ENCODE assay signal across 8 mouse cellular contexts in genomic region chr16:55933681-55934343, GRCm38 (mm10). TPM values are rescaled to one million over a fixed set of nuclear protein-coding genes. Genes with fewer than 3 reads are reported as not detected.
A peak's percentile ranks its signal among the peaks of the same experiment; 100 is the strongest.
DNase-seq lines count a peak whose midpoint lies in the region; ATAC-seq and TF ChIP-seq lines count a peak whose summit lies in the region.

No protein-coding gene starts in this region.

- 1% methylated on average over 32 of the region's 32 CpGs for WGBS in embryonic facial prominence, embryonic 14.5 days
- under 1% methylated on average over 32 of the region's 32 CpGs for WGBS in heart, embryonic 15.5 days
- under 1% methylated on average over 32 of the region's 32 CpGs for WGBS in lung, embryonic 14.5 days

- no peaks in the 10 kb centered on the region for H3K27me3 ChIP-seq in embryonic facial prominence, embryonic 14.5 days (replicated peaks; ENCODE audit: control insufficient read depth, insufficient read depth, low read length)
- no peaks in the 10 kb centered on the region for H3K27me3 ChIP-seq in heart, embryonic 15.5 days
- no peaks in the 10 kb centered on the region for H3K27me3 ChIP-seq in lung, embryonic 14.5 days (ENCODE audit: insufficient read depth, low read length)

- peak overlapping the region; percentile 53; the same call in 1 of the 2 replicates for H3K27ac ChIP-seq in embryonic facial prominence, embryonic 14.5 days (replicated peaks; ENCODE audit: low read depth, low read length)
- H3K27ac ChIP-seq in heart, embryonic 15.5 days, result peak overlapping the region; percentile 68
- H3K27ac ChIP-seq in lung, embryonic 14.5 days (ENCODE audit: low read depth), result no peak overlapping the region

- no peaks in the 10 kb centered on the region for H3K4me1 ChIP-seq in embryonic facial prominence, embryonic 14.5 days (ENCODE audit: control insufficient read depth, insufficient read depth, low read length)
- no peaks in the 10 kb centered on the region for H3K4me1 ChIP-seq in heart, embryonic 15.5 days (replicated peaks)
- H3K4me1 ChIP-seq in lung, embryonic 14.5 days (ENCODE audit: insufficient read depth), result no peaks in the 10 kb centered on the region

- H3K4me3 ChIP-seq in embryonic facial prominence, embryonic 14.5 days (ENCODE audit: low read depth, low read length), result peak overlapping the region; percentile 59
- peak overlapping the region; percentile 79 for H3K4me3 ChIP-seq in heart, embryonic 15.5 days
- peak overlapping the region; percentile 63 for H3K4me3 ChIP-seq in lung, embryonic 14.5 days (ENCODE audit: low read depth, low read length)

- H3K36me3 ChIP-seq in embryonic facial prominence, embryonic 14.5 days (ENCODE audit: control insufficient read depth, insufficient read depth, low read length), result peaks cover 5% of the 10 kb centered on the region; the same call in 1 of the 2 replicates
- H3K36me3 ChIP-seq in heart, embryonic 15.5 days, result no peaks in the 10 kb centered on the region
- 0 out of 2 replicates have a peak, but pooled peaks cover 7% of the 10 kb centered on the region for H3K36me3 ChIP-seq in lung, embryonic 14.5 days (ENCODE audit: insufficient read depth)

- no peaks in the 10 kb centered on the region for H3K9me3 ChIP-seq in embryonic facial prominence, embryonic 14.5 days (ENCODE audit: control insufficient read depth, low read length)
- H3K9me3 ChIP-seq in heart, embryonic 15.5 days (replicated peaks), result no peaks in the 10 kb centered on the region
- no peaks in the 10 kb centered on the region for H3K9me3 ChIP-seq in lung, embryonic 14.5 days (ENCODE audit: low read depth, low read length)

- TF ChIP-seq CTCF in lung, embryonic 14.5 days (IDR thresholded peaks at IDR 0.05; ENCODE audit: low read depth), result peak; percentile 10; the same call in 1 of the 2 replicates

- peak overlapping the region; percentile 76 for H3K4me2 ChIP-seq in embryonic facial prominence, embryonic 14.5 days (ENCODE audit: low read depth, low read length)
- peak overlapping the region; percentile 77 for H3K4me2 ChIP-seq in heart, embryonic 15.5 days
- peak overlapping the region; percentile 73 for H3K4me2 ChIP-seq in lung, embryonic 14.5 days

- H3K9ac ChIP-seq in embryonic facial prominence, embryonic 14.5 days (ENCODE audit: low read depth, low read length), result peak overlapping the region; percentile 73
- peak overlapping the region; percentile 63 for H3K9ac ChIP-seq in heart, embryonic 15.5 days
- H3K9ac ChIP-seq in lung, embryonic 14.5 days, result peak overlapping the region; percentile 65

- peak; percentile 73 for DNase-seq in CD4-positive, CD25-positive, alpha-beta regulatory T cell, adult 2 months (ENCODE audit: low read depth, low spot score)
- peak; percentile 28 for DNase-seq in adipocyte (ENCODE audit: low spot score)
- DNase-seq in embryonic facial prominence, embryonic 14.5 days (ENCODE audit: low spot score), result peak; percentile 37
- DNase-seq in layer of hippocampus, adult 18-20 months (ENCODE audit: low spot score in 2 of 2), result peak; percentile 12 to 57
- peak; percentile 60 for DNase-seq in lung, embryonic 14.5 days
- peak; percentile 48 for DNase-seq in ovary, postnatal 36 days (ENCODE audit: low spot score)
- DNase-seq in urinary bladder, adult 2 months (ENCODE audit: low spot score), result peak; percentile 36

- ATAC-seq in embryonic facial prominence, embryonic 14.5 days (ENCODE audit: low read depth), result peak; percentile 35; the same call in 1 of the 2 replicates
- peak; percentile 38; the same call in 1 of the 2 replicates for ATAC-seq in heart, embryonic 15.5 days (replicated peaks; ENCODE audit: insufficient number of reproducible peaks, insufficient read depth, low FRiP score, low read depth)
- peak; percentile 48 for ATAC-seq in lung, embryonic 14.5 days (ENCODE audit: insufficient read depth)

RNA-seq across cellular contexts. Expression of gene Cep97, which starts 0.8 kb away (rescaled TPM):
- 7.5 and 10.2 TPM in 2 replicates for polyA plus RNA-seq in embryonic facial prominence, embryonic 14.5 days (2014; fragmentation: Nextera tagmentation; extraction: Ambion mirVana)
- 7.4 and 8.1 TPM in 2 replicates for polyA plus RNA-seq in heart, embryonic 15.5 days (2015; fragmentation: Nextera tagmentation; extraction: Ambion mirVana)
- total RNA-seq in layer of hippocampus, adult 18-20 months (2021), result 10 to 100 TPM; 18.2 to 18.8 TPM
- 11.9 and 14.0 TPM in 2 replicates for polyA plus RNA-seq in lung, embryonic 14.5 days (2014; fragmentation: Nextera tagmentation; extraction: Ambion mirVana)
- polyA plus RNA-seq in urinary bladder, adult 2 months (2012; rRNA removed), result 3.0 and 3.7 TPM in 2 replicates

RNA-seq across cellular contexts. Expression of gene Rpl24, which starts 32.3 kb away (rescaled TPM):
- 818 and 878 TPM in 2 replicates for polyA plus RNA-seq in embryonic facial prominence, embryonic 14.5 days (2014; fragmentation: Nextera tagmentation; extraction: Ambion mirVana)
- 415 and 545 TPM in 2 replicates for polyA plus RNA-seq in heart, embryonic 15.5 days (2015; fragmentation: Nextera tagmentation; extraction: Ambion mirVana)
- total RNA-seq in layer of hippocampus, adult 18-20 months (2021), result 100 to 1,000 TPM; 411 to 431 TPM
- polyA plus RNA-seq in lung, embryonic 14.5 days (2014; fragmentation: Nextera tagmentation; extraction: Ambion mirVana), result 845 and 899 TPM in 2 replicates
- 872 and 875 TPM in 2 replicates for polyA plus RNA-seq in urinary bladder, adult 2 months (2012; rRNA removed)

RNA-seq across cellular contexts. Expression of gene Nxpe3, which starts 38.7 kb away (rescaled TPM):
- 0.68 and 0.70 TPM in 2 replicates for polyA plus RNA-seq in embryonic facial prominence, embryonic 14.5 days (2014; fragmentation: Nextera tagmentation; extraction: Ambion mirVana)
- 0.45 and 0.62 TPM in 2 replicates for polyA plus RNA-seq in heart, embryonic 15.5 days (2015; fragmentation: Nextera tagmentation; extraction: Ambion mirVana)
- 10 to 100 TPM; 12.1 to 12.5 TPM for total RNA-seq in layer of hippocampus, adult 18-20 months (2021)
- polyA plus RNA-seq in lung, embryonic 14.5 days (2014; fragmentation: Nextera tagmentation; extraction: Ambion mirVana), result 1.4 and 1.7 TPM in 2 replicates
- 3.9 and 4.4 TPM in 2 replicates for polyA plus RNA-seq in urinary bladder, adult 2 months (2012; rRNA removed)

RNA-seq across cellular contexts. Expression of gene Zbtb11, which starts 39.9 kb away (rescaled TPM):
- polyA plus RNA-seq in embryonic facial prominence, embryonic 14.5 days (2014; fragmentation: Nextera tagmentation; extraction: Ambion mirVana), result 17.8 and 21.5 TPM in 2 replicates
- polyA plus RNA-seq in heart, embryonic 15.5 days (2015; fragmentation: Nextera tagmentation; extraction: Ambion mirVana), result 10.3 and 12.5 TPM in 2 replicates
- total RNA-seq in layer of hippocampus, adult 18-20 months (2021), result 10 to 100 TPM; 55.7 to 56.6 TPM
- 21.0 and 22.1 TPM in 2 replicates for polyA plus RNA-seq in lung, embryonic 14.5 days (2014; fragmentation: Nextera tagmentation; extraction: Ambion mirVana)
- polyA plus RNA-seq in urinary bladder, adult 2 months (2012; rRNA removed), result 11.7 and 11.8 TPM in 2 replicates
